Mouse (Mus musculus) CH12.LX (cell line): Measurements from ENCODE around the gene Rtn4rl2. TPM values are rescaled to one million over a fixed set of nuclear protein-coding genes. Genes with fewer than 3 reads are reported as not detected.

Experiments
- DNase-seq: peaks from one replicate; pipeline ENCODE4 v3.0.0-alpha.2; 2013; ENCODE audit errors: extremely low read depth
- H3K27ac ChIP-seq: 2 replicates; pipeline ENCODE4 v1.5.1; 2012; ENCODE audit warnings: low read depth, mild to moderate bottlenecking, control low read depth, moderate library complexity; ENCODE audit not compliant: insufficient read depth
- H3K27me3 ChIP-seq: replicated peaks from 2 replicates; pipeline ENCODE3; 2012; ENCODE audit warnings: inconsistent platforms
- H3K36me3 ChIP-seq, 2 experiments: replicated peaks in 1 of 2; 2 replicates each; pipeline versions ENCODE3 to v1.6.1; 2012; ENCODE audit warnings: inconsistent platforms in 1 of 2, low read length in 1 of 2, mild to moderate bottlenecking in 1 of 2, mixed read lengths in 1 of 2, moderate library complexity in 1 of 2; ENCODE audit not compliant: control insufficient read depth in 1 of 2, insufficient read depth in 1 of 2
- H3K4me1 ChIP-seq, 2 experiments: 2 replicates each; pipeline ENCODE4 v1.6.1; 2012; ENCODE audit warnings: inconsistent platforms in 1 of 2, moderate library complexity in 1 of 2; ENCODE audit not compliant: insufficient read depth in 2 of 2, control insufficient read depth in 1 of 2
- H3K4me2 ChIP-seq: 2 replicates; pipeline ENCODE4 v1.6.1; 2012; ENCODE audit warnings: low read depth, mild to moderate bottlenecking, control low read depth; ENCODE audit not compliant: poor library complexity, insufficient read depth, severe bottlenecking
- H3K4me3 ChIP-seq, 3 experiments: fragments of 150-350 bp in 1 of 3; sonication (generic) in 1 of 3; replicated peaks in 1 of 3; 2 replicates each; pipeline versions ENCODE3 to v1.5.1; 2011 to 2012; ENCODE audit warnings: low read depth in 2 of 3, low read length in 2 of 3, mild to moderate bottlenecking in 2 of 3, moderate library complexity in 2 of 3, control low read depth in 1 of 3, improper control_type of control experiment in 1 of 3, inconsistent platforms in 1 of 3, mixed read lengths in 1 of 3; ENCODE audit not compliant: poor library complexity in 1 of 3
- H3K79me2 ChIP-seq: replicated peaks from 2 replicates; pipeline ENCODE4 v1.6.1; 2012; ENCODE audit warnings: mild to moderate bottlenecking, moderate library complexity; ENCODE audit not compliant: control insufficient read depth, poor library complexity, insufficient read depth, severe bottlenecking; ENCODE audit errors: extremely low read depth
- H3K9ac ChIP-seq: 2 replicates; pipeline ENCODE4 v1.6.1; 2012; ENCODE audit warnings: low read depth, mild to moderate bottlenecking, control low read depth, moderate library complexity; ENCODE audit not compliant: insufficient read depth
- H3K9me3 ChIP-seq: replicated peaks from 2 replicates; pipeline ENCODE3; 2012; ENCODE audit warnings: low read length, inconsistent platforms, mixed read lengths
- BHLHE40 ChIP-seq: IDR thresholded peaks from 2 replicates; pipeline ENCODE4 v1.6.1; 2011; ENCODE audit warnings: mild to moderate bottlenecking, low read depth, low read length, improper control_type of control experiment
- CHD2 ChIP-seq: IDR thresholded peaks from 2 replicates; pipeline ENCODE4 v1.6.1; 2011; ENCODE audit warnings: low read length, improper control_type of control experiment
- ETS1 ChIP-seq: conservative IDR thresholded peaks from 2 replicates; pipeline ENCODE4 v1.6.1; 2012; ENCODE audit warnings: low read depth, mild to moderate bottlenecking, inconsistent platforms, low read length, improper control_type of control experiment, moderate library complexity
- GABPA ChIP-seq: IDR thresholded peaks from 2 replicates; pipeline ENCODE4 v1.6.1; 2012; ENCODE audit warnings: low read depth, low read length, improper control_type of control experiment, inconsistent platforms; ENCODE audit not compliant: insufficient replicate concordance
- HCFC1 ChIP-seq: IDR thresholded peaks from 2 replicates; pipeline ENCODE4 v1.6.1; 2012; ENCODE audit warnings: low read depth, mild to moderate bottlenecking, inconsistent platforms, low read length, improper control_type of control experiment
- JUN ChIP-seq: IDR thresholded peaks from 2 replicates; pipeline ENCODE4 v1.6.1; 2011; ENCODE audit warnings: low read depth, mild to moderate bottlenecking, low read length, improper control_type of control experiment, moderate library complexity; ENCODE audit not compliant: insufficient read depth
- JUND ChIP-seq: conservative IDR thresholded peaks from 2 replicates; pipeline ENCODE4 v1.6.1; 2011; ENCODE audit warnings: low read depth, low read length, improper control_type of control experiment
- MAX ChIP-seq: IDR thresholded peaks from 2 replicates; pipeline ENCODE4 v1.6.1; 2011; ENCODE audit warnings: low read length, improper control_type of control experiment
- MAZ ChIP-seq: IDR thresholded peaks from 2 replicates; pipeline ENCODE4 v1.6.1; 2012; ENCODE audit warnings: low read depth, mild to moderate bottlenecking, inconsistent platforms, low read length, improper control_type of control experiment, moderate library complexity
- MEF2A ChIP-seq: IDR thresholded peaks from 2 replicates; pipeline ENCODE4 v1.6.1; 2014; ENCODE audit warnings: low read depth, mild to moderate bottlenecking, inconsistent platforms, low read length, improper control_type of control experiment, borderline replicate concordance
- MXI1 ChIP-seq: IDR thresholded peaks from 2 replicates; pipeline ENCODE4 v1.6.1; 2011; ENCODE audit warnings: mild to moderate bottlenecking, low read depth, low read length, improper control_type of control experiment
- MYC ChIP-seq: IDR thresholded peaks from 2 replicates; pipeline ENCODE4 v1.6.1; 2011; ENCODE audit warnings: low read depth, mild to moderate bottlenecking, improper control_type of control experiment, low read length
- NELFE ChIP-seq: IDR thresholded peaks from 2 replicates; pipeline ENCODE4 v1.6.1; 2011; ENCODE audit warnings: low read depth, low read length, improper control_type of control experiment
- NRF1 ChIP-seq: IDR thresholded peaks from 2 replicates; pipeline ENCODE4 v1.6.1; 2014; ENCODE audit warnings: low read depth, mild to moderate bottlenecking, inconsistent platforms, low read length, improper control_type of control experiment, moderate library complexity
- PAX5 ChIP-seq: IDR thresholded peaks from 2 replicates; pipeline ENCODE4 v1.6.1; 2012; ENCODE audit warnings: low read length, inconsistent platforms, mixed read lengths
- POLR2AphosphoS2 ChIP-seq: IDR thresholded peaks from 2 replicates; pipeline ENCODE4 v1.6.1; 2011; ENCODE audit warnings: low read depth, low read length, improper control_type of control experiment
- RAD21 ChIP-seq: IDR thresholded peaks from 2 replicates; pipeline ENCODE4 v1.6.1; 2011; ENCODE audit warnings: low read depth, mild to moderate bottlenecking, low read length, improper control_type of control experiment, moderate library complexity
- RCOR1 ChIP-seq: conservative IDR thresholded peaks from 2 replicates; pipeline ENCODE4 v1.6.1; 2012; ENCODE audit warnings: low read depth, mild to moderate bottlenecking, inconsistent platforms, low read length, improper control_type of control experiment
- SMC3 ChIP-seq: IDR thresholded peaks from 2 replicates; pipeline ENCODE4 v1.6.1; 2011; ENCODE audit warnings: low read depth, low read length, improper control_type of control experiment
- UBTF ChIP-seq: IDR thresholded peaks from 2 replicates; pipeline ENCODE4 v1.6.1; 2012; ENCODE audit warnings: low read depth, mild to moderate bottlenecking, inconsistent platforms, low read length, improper control_type of control experiment, moderate library complexity
- ZC3H11A ChIP-seq: IDR thresholded peaks from 2 replicates; pipeline ENCODE4 v1.6.1; 2012; ENCODE audit warnings: low read depth, mild to moderate bottlenecking, inconsistent platforms, low read length, improper control_type of control experiment
- dilution Hi-C: fragments of 300-500 bp; cut with MboI; formaldehyde crosslinking; loops from 2 replicates; pipeline ENCODE4 v1.14.3; 2020; ENCODE audit warnings: low sequenced_read_pairs; ENCODE audit not compliant: extremely low pct_unique_long_range_greater_than_20kb, extremely low pct_ligation_motif_present
- in situ Hi-C: fragments of 300-500 bp; cut with MboI; formaldehyde crosslinking; loops from 3 replicates; pipeline ENCODE4 v1.14.3; 2019; ENCODE audit warnings: low sequenced_read_pairs, low pct_ligation_motif_present, low pct_unique_long_range_greater_than_20kb, mixed read lengths
- polyA plus RNA-seq: library from polyadenylated mRNA; unstranded; fragments of >175 nt; gene quantifications from 2 replicates; pipeline ENCODE4 v1.2.1, GENCODE M21; 2012; ENCODE audit warnings: low read depth; ENCODE audit not compliant: insufficient read length
- total RNA-seq, 2 experiments: library from RNA; depleted of rRNA; stranded (reverse); fragments of 300-350 nt in 1 of 2; fragments of >200 nt in 1 of 2; gene quantifications; 2 replicates each; pipeline ENCODE4 v1.2.3; 2012 to 2014

Rtn4rl2 gene
- total and polyA plus RNA-seq, 3 experiments, result not detected

- Histone ChIP-seq H3K79me2 (no peaks in the 10 kb centered on the region), H3K9me3 (no peaks in the 10 kb centered on the region), H3K27me3 (peaks cover 21% of the 10 kb centered on the region), H3K4me1 (peaks cover 2 to 22% of the 10 kb centered on the region in 2 experiments; a peak in 3 of 4 replicates), H3K4me3 (no peak overlapping the region), H3K9ac (no peak overlapping the region), H3K36me3 (no peaks in the 10 kb centered on the region), H3K4me2 (no peak overlapping the region), H3K27ac (no peak overlapping the region)
- dilution Hi-C loops, result no loop called here
- in situ Hi-C loops, result loop anchor here (5.0 kb wide), 1 partner anchor 35 kb away; the partner anchor contains the start of gene Timm10
- TF ChIP-seq RAD21 (no peak), MEF2A (no peak), POLR2AphosphoS2 (no peak), MXI1 (no peak), JUND (no peak), MYC (no peak), CHD2 (no peak), SMC3 (no peak), ZC3H11A (no peak), HCFC1 (no peak), GABPA (no peak), ETS1 (no peak), NRF1 (no peak), UBTF (no peak), MAX (no peak)
- TF ChIP-seq, all 38 proteins: peak for 0
- DNase-seq, result no peak
Measured at GRCm38 (mm10) chr2:84862231-84862630, 24.3 kb downstream of the Rtn4rl2 start.

- dilution Hi-C loops, result no loop called here
- no peak overlapping the region for H3K27ac ChIP-seq
- TF ChIP-seq BHLHE40 (no peak), MAZ (no peak), MEF2A (no peak), ZC3H11A (no peak), RCOR1 (no peak), JUN (no peak), NELFE (no peak), PAX5 (no peak)
- peaks cover 2 to 22% of the 10 kb centered on the region in 2 experiments; a peak in 3 of 4 replicates for H3K4me1 ChIP-seq
- H3K9ac ChIP-seq, result no peak overlapping the region
- peaks cover 20% of the 10 kb centered on the region for H3K27me3 ChIP-seq
- no peak overlapping the region for H3K4me2 ChIP-seq
- no peaks in the 10 kb centered on the region for H3K79me2 ChIP-seq
- DNase-seq, result no peak
- H3K36me3 ChIP-seq, result no peaks in the 10 kb centered on the region
- H3K4me3 ChIP-seq, result no peak overlapping the region
- H3K9me3 ChIP-seq, result no peaks in the 10 kb centered on the region
- in situ Hi-C loops, result loop anchor here (5.0 kb wide), 1 partner anchor 34 kb away; the partner anchor contains the start of gene Timm10
Measured at GRCm38 (mm10) chr2:84861430-84861829, 25.1 kb downstream of the Rtn4rl2 start.
